Mouse (Mus musculus) heart, postnatal 0 days (tissue): Measurements from ENCODE around the gene Ccdc30.

Experiments
- CTCF ChIP-seq: IDR thresholded peaks from 2 replicates; pipeline ENCODE4 v1.5.1; 2016; ENCODE audit warnings: antibody characterized with exemption, control low read depth, low read depth
- EP300 ChIP-seq: IDR thresholded peaks from 2 replicates; pipeline ENCODE4 v1.6.1; 2016; ENCODE audit warnings: antibody characterized with exemption, low read depth

DNA sequence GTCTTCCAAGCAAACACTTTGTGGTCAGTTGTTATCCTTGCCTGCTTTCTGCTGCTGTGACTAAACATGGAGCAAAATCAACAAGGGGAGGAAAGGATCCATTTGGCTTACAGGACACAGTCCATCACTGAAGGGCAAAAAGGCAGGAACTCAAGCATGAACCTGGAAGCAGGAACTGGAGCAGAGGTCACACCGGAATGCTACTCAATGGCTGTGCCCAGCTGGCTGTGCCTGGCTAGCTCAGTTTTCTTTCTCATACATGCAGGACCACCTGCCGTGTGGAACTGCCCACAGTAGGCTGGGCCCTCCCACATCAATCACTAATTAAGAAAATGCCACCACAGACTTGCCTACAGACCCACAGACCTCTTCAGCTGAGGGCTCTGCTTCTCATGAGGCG is 26.1 kb downstream of the Ccdc30 start:
- TF ChIP-seq EP300 (no peak), CTCF (no peak)
